8 mouse cellular contexts compared by ENCODE assay signal in genomic region chr15:95828018-95828646, GRCm38 (mm10). TPM values are rescaled to one million over a fixed set of nuclear protein-coding genes. Genes with fewer than 3 reads are reported as not detected.
DNase-seq lines count a peak whose midpoint lies in the region; ATAC-seq and TF ChIP-seq lines count a peak whose summit lies in the region.
"Not testable (repeated sequence)": the region's sequence is repeated elsewhere in the genome, so short reads cannot be mapped to it uniquely, and the experiment has no call there.

No protein-coding gene starts in this region.

- 69% methylated on average over 8 of the region's 8 CpGs for WGBS in heart, embryonic 10.5 days
- WGBS in intestine, embryonic 14.5 days, result 27% methylated on average over 8 of the region's 8 CpGs
- 12% methylated on average over 8 of the region's 8 CpGs for WGBS in lung, embryonic 14.5 days
- WGBS in midbrain, embryonic 13.5 days, result 33% methylated on average over 8 of the region's 8 CpGs
- WGBS in stomach, postnatal 0 days, result 30% methylated on average over 8 of the region's 8 CpGs

- not testable (repeated sequence) for H3K27me3 ChIP-seq in heart, embryonic 10.5 days (ENCODE audit: insufficient read depth, poor library complexity, severe bottlenecking); intestine, embryonic 14.5 days (replicated peaks; ENCODE audit: control insufficient read depth, insufficient read depth, low read length); lung, embryonic 14.5 days (ENCODE audit: insufficient read depth, low read length); midbrain, embryonic 13.5 days; stomach, postnatal 0 days (ENCODE audit: control insufficient read depth, insufficient read depth, low read length)

- peaks cover 51% of the 10 kb centered on the region for H3K4me1 ChIP-seq in heart, embryonic 10.5 days
- peaks cover 37% of the 10 kb centered on the region for H3K4me1 ChIP-seq in intestine, embryonic 14.5 days (replicated peaks; ENCODE audit: control insufficient read depth, insufficient read depth, low read length)
- H3K4me1 ChIP-seq in lung, embryonic 14.5 days (ENCODE audit: insufficient read depth), result peaks cover 28% of the 10 kb centered on the region
- peaks cover 32% of the 10 kb centered on the region for H3K4me1 ChIP-seq in midbrain, embryonic 13.5 days (replicated peaks)
- H3K4me1 ChIP-seq in stomach, postnatal 0 days (replicated peaks; ENCODE audit: control insufficient read depth, insufficient read depth), result peaks cover 19% of the 10 kb centered on the region

- not testable (repeated sequence) for TF ChIP-seq EP300 in stomach, postnatal 0 days (optimal IDR thresholded peaks at IDR 0.05)

- H3K4me3 ChIP-seq in heart, embryonic 10.5 days; intestine, embryonic 14.5 days (ENCODE audit: low read depth, low read length); lung, embryonic 14.5 days (ENCODE audit: low read depth, low read length); midbrain, embryonic 13.5 days (replicated peaks): not testable (repeated sequence)
- peak overlapping the region; percentile 4; the same call in 1 of the 2 replicates for H3K4me3 ChIP-seq in stomach, postnatal 0 days (ENCODE audit: low read depth, low read length)

- DNase-seq in 416B (ENCODE audit: low read depth), result peak; percentile 42
- DNase-seq in embryo, embryonic 11 days, result peak; percentile 37
- not testable (repeated sequence) for DNase-seq in heart, embryonic 10.5 days (ENCODE audit: low spot score); intestine, embryonic 14.5 days (ENCODE audit: low spot score); stomach, postnatal 0 days (ENCODE audit: low spot score)
- DNase-seq in kidney, postnatal 10 days, result peak; percentile 61
- DNase-seq in lung, embryonic 14.5 days, result peak; percentile 59

- H3K4me2 ChIP-seq in intestine, embryonic 14.5 days (ENCODE audit: low read length), result peak overlapping the region; percentile 33
- peak overlapping the region; percentile 35; the same call in 1 of the 2 replicates for H3K4me2 ChIP-seq in lung, embryonic 14.5 days
- peak overlapping the region; percentile 19; the same call in 1 of the 2 replicates for H3K4me2 ChIP-seq in midbrain, embryonic 13.5 days (replicated peaks)
- peak overlapping the region; percentile 40 for H3K4me2 ChIP-seq in stomach, postnatal 0 days (replicated peaks; ENCODE audit: low read depth)

- H3K9me3 ChIP-seq in heart, embryonic 10.5 days; intestine, embryonic 14.5 days (ENCODE audit: control insufficient read depth, low read length); lung, embryonic 14.5 days (ENCODE audit: low read depth, low read length); midbrain, embryonic 13.5 days; stomach, postnatal 0 days (ENCODE audit: control insufficient read depth, low read length): not testable (repeated sequence)

- H3K27ac ChIP-seq in heart, embryonic 10.5 days, result peak overlapping the region; percentile 32; the same call in 1 of the 2 replicates
- H3K27ac ChIP-seq in intestine, embryonic 14.5 days (ENCODE audit: low read depth), result peak overlapping the region; percentile 70
- H3K27ac ChIP-seq in lung, embryonic 14.5 days (ENCODE audit: low read depth), result peak overlapping the region; percentile 76; the same call in 1 of the 2 replicates
- not testable (repeated sequence) for H3K27ac ChIP-seq in midbrain, embryonic 13.5 days
- peak overlapping the region; percentile 78 for H3K27ac ChIP-seq in stomach, postnatal 0 days (replicated peaks)

- not testable (repeated sequence) for H3K9ac ChIP-seq in intestine, embryonic 14.5 days (ENCODE audit: low read length); lung, embryonic 14.5 days; midbrain, embryonic 13.5 days (replicated peaks)
- peak overlapping the region; percentile 38; the same call in 1 of the 2 replicates for H3K9ac ChIP-seq in stomach, postnatal 0 days (ENCODE audit: low read length)

- not testable (repeated sequence) for TF ChIP-seq CTCF in lung, embryonic 14.5 days (IDR thresholded peaks at IDR 0.05; ENCODE audit: low read depth); stomach, postnatal 0 days (IDR thresholded peaks at IDR 0.05; ENCODE audit: low read depth)

- H3K36me3 ChIP-seq in heart, embryonic 10.5 days; intestine, embryonic 14.5 days (ENCODE audit: control insufficient read depth, insufficient read depth, low read length); lung, embryonic 14.5 days (ENCODE audit: insufficient read depth); midbrain, embryonic 13.5 days; stomach, postnatal 0 days (ENCODE audit: control insufficient read depth, insufficient read depth, low read length): not testable (repeated sequence)

- ATAC-seq in intestine, embryonic 14.5 days (replicated peaks; ENCODE audit: low FRiP score, low TSS enrichment, low read depth); midbrain, embryonic 13.5 days: not testable (repeated sequence)
- peak; percentile 24; the same call in 1 of the 2 replicates for ATAC-seq in lung, embryonic 14.5 days (ENCODE audit: insufficient read depth)
- peak; percentile 52; the same call in 1 of the 2 replicates for ATAC-seq in stomach, postnatal 0 days (ENCODE audit: low FRiP score, low TSS enrichment)

RNA-seq across cellular contexts. Expression of gene Ano6, which starts 37.5 kb away (rescaled TPM):
- polyA plus RNA-seq in heart, embryonic 10.5 days (2016; fragmentation: Nextera tagmentation; extraction: Ambion mirVana), result 40.8 and 44.4 TPM in 2 replicates
- polyA plus RNA-seq in intestine, embryonic 14.5 days (2014; fragmentation: Nextera tagmentation; extraction: Ambion mirVana), result 66.2 and 71.8 TPM in 2 replicates
- polyA plus RNA-seq in lung, embryonic 14.5 days (2014; fragmentation: Nextera tagmentation; extraction: Ambion mirVana), result 54.7 and 57.5 TPM in 2 replicates
- polyA plus RNA-seq in midbrain, embryonic 13.5 days (2015; fragmentation: Nextera tagmentation; extraction: Ambion mirVana), result 26.1 and 26.8 TPM in 2 replicates
- 16.2 and 16.5 TPM in 2 replicates for polyA plus RNA-seq in stomach, postnatal 0 days (2015; fragmentation: Nextera tagmentation; extraction: Ambion mirVana)
